Mouse (Mus musculus) NIH3T3 (cell line): Measurements from ENCODE around the gene Ppfia3.
A peak's percentile ranks its signal among the peaks of the same experiment; 100 is the strongest.
"Not testable (repeated sequence)": the region's sequence is repeated elsewhere in the genome, so short reads cannot be mapped to it uniquely, and the experiment has no call there.

Experiments used
- DNase-seq: peaks from one replicate; pipeline ENCODE4 v3.0.0-alpha.2; 2012; ENCODE audit warnings: low read depth

Ppfia3 gene

GRCm38 (mm10) chr7:45386077-45386476, 19.3 kb upstream of the Ppfia3 start:
- DNase-seq, result peak; percentile 48

GRCm38 (mm10) chr7:45376057-45376456, 9.2 kb upstream of the Ppfia3 start:
- no peak for DNase-seq

- DNase-seq, result no peak
Measured at GRCm38 (mm10) chr7:45374620-45375019, 7.8 kb upstream of the Ppfia3 start.

GRCm38 (mm10) chr7:45372371-45372770, 5.6 kb upstream of the Ppfia3 start:
- no peak for DNase-seq

- DNase-seq, result peak; percentile 28
Measured at GRCm38 (mm10) chr7:45370475-45371311, 3.9 kb upstream of the Ppfia3 start, which contains the start of gene Lin7b. Lin7b (minus strand) TSS chr7:45370583.

GRCm38 (mm10) chr7:45369836-45370474, 3.1 kb upstream of the Ppfia3 start:
- no peak for DNase-seq

GRCm38 (mm10) chr7:45369022-45369745, 2.4 kb upstream of the Ppfia3 start:
- DNase-seq, result no peak

- DNase-seq, result no peak
Measured at GRCm38 (mm10) chr7:45368178-45368577, 1.4 kb upstream of the Ppfia3 start.

GRCm38 (mm10) chr7:45367020-45367880, 431 bp upstream of the Ppfia3 start:
- peak; percentile 98 for DNase-seq

GRCm38 (mm10) chr7:45365742-45366651, 822 bp downstream of the Ppfia3 start:
- peak; percentile 85 for DNase-seq

GRCm38 (mm10) chr7:45363983-45364382, 2.8 kb downstream of the Ppfia3 start:
- DNase-seq, result no peak

- DNase-seq, result peak; percentile 49
Measured at GRCm38 (mm10) chr7:45362801-45363200, 4.0 kb downstream of the Ppfia3 start.

GRCm38 (mm10) chr7:45361243-45361804, 5.5 kb downstream of the Ppfia3 start:
- DNase-seq, result no peak

- no peak for DNase-seq
Measured at GRCm38 (mm10) chr7:45360404-45361125, 6.3 kb downstream of the Ppfia3 start.

GRCm38 (mm10) chr7:45359081-45359480, 7.7 kb downstream of the Ppfia3 start:
- DNase-seq, result not testable (repeated sequence)

- DNase-seq, result no peak
Measured at GRCm38 (mm10) chr7:45356087-45356486, 10.7 kb downstream of the Ppfia3 start.

GRCm38 (mm10) chr7:45355318-45356020, 11.3 kb downstream of the Ppfia3 start:
- no peak for DNase-seq

- no peak for DNase-seq
Measured at GRCm38 (mm10) chr7:45353041-45353440, 13.8 kb downstream of the Ppfia3 start.

- DNase-seq, result no peak
Measured at GRCm38 (mm10) chr7:45346905-45347304, 19.9 kb downstream of the Ppfia3 start.
